Mouse (Mus musculus) gastrocnemius, postnatal 36 days (tissue): ENCODE results near the gene Cd302. TPM values are rescaled to one million over a fixed set of nuclear protein-coding genes. Genes with fewer than 3 reads are reported as not detected.
A peak's percentile ranks its signal among the peaks of the same experiment; 100 is the strongest.

Source experiments
- DNase-seq, 2 experiments: peaks; one replicate each; pipeline ENCODE4 v3.0.0; 2022
- intact Hi-C: fragments of 180-260 bp; cut with DNase I; formaldehyde crosslinking; loops from one replicate; pipeline ENCODE4 v1.15.1; 2025
- total RNA-seq, 2 experiments: library from RNA; stranded (reverse); gene quantifications; 2 replicates each; pipeline ENCODE4 v1.2.3; 2021

Gene Cd302
- total RNA-seq, 2 experiments from 2014 or later: 7.7 to 8.3 TPM

DNA sequence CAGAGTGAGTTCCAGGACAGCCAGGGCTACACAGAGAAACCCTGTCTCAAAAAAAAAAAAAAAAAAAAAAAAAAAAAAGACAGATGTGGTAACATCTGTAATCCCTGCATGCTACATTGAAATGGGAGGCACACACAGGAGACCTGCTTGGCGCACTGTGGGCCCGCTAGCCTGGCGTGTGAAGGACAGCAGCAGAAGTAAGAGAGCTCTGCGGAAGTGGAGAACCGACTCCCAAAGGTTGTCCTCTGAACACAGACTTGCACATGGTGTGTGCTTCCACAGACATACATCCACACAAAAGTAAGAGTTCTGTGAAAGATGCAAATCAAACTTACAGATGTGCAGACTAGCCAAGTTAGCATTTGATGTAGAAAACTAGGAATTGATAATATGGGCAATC lies 25.1 kb downstream of the Cd302 start:
- intact Hi-C loops: no loop called here

DNA sequence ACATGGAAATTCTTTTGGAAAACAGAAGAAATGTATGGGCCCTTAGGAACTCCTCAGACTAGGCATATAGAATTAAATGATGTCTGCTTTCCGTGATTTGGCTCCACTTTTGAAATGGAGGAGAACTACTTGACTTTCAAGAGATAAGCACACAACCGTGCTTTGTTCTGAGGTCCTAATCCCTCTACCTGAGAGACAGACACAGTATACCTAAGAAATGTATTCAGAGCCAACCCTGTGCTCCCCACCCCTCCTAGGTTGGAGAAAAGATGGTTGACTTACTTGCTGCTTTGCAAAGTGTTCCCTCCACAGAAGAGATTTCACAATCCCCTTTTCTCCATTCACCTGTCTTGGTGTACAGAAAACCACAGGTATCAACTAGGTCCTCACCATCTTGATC lies 27.5 kb downstream of the Cd302 start:
- intact Hi-C loops: no loop called here
- no peak for DNase-seq

More for the DNA sequence above, 25.1 kb downstream of the Cd302 start:
- DNase-seq: no peak

DNA sequence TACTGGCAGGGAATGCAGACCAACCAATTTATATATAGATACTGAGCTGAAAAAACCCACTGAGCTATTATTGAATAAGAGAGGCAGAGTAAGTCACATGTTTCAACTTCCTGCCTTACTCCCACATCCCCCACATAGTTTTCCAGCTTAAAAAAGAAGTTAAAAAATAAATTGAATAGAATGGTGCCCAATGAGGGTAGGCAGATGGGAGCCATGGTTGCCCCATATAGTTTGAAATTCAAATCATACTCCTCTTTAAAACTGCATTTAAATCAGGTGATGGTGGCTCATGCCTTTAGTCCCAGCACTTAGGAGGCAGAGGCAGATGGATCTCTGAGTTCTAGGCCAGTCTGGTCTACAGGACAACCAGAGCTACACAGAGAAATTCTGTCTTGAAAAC lies 30.8 kb downstream of the Cd302 start:
- DNase-seq: no peak
- intact Hi-C loops: no loop called here

DNA sequence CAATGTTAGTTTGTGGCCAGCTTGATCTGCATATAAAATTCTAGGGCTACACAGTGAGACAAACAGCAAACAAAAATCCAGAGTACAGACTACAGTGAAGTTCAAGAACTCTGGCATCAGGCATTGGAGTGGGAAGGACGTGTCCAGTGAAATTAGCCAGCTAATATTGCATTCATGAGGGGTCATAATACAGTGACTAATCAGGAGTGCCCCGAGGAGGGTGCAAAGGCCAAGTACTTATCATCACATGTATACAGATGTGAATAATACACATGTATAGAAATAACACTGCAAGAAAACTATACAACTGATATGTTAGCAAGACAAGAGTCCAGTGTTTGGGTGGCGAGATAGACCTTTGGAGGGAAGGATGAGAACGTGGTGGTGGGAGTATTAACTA lies 31.5 kb downstream of the Cd302 start:
- no peak for DNase-seq

DNA sequence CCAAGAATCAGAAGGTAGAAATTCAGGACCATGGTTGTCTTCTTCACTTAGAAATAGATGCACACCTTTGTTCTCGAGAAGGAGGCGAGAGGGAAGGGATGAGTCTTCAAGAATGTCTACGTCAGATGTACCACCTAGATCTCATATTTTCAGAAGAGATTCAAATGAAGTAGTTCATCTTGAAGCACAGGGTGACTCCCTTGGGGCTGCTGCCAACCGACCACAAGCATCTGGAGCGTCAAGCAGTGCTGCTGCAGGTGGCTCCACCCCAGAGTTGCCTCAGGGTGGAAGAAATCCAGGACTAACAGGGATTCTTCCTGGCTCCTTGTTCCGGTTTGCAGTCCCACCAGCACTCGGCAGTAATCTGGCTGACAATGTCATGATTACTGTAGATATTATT lies 49.8 kb downstream of the Cd302 start:
- DNase-seq: no peak
- intact Hi-C loops: no loop called here

More for the DNA sequence above, 31.5 kb downstream of the Cd302 start:
- intact Hi-C loops: no loop called here

DNA sequence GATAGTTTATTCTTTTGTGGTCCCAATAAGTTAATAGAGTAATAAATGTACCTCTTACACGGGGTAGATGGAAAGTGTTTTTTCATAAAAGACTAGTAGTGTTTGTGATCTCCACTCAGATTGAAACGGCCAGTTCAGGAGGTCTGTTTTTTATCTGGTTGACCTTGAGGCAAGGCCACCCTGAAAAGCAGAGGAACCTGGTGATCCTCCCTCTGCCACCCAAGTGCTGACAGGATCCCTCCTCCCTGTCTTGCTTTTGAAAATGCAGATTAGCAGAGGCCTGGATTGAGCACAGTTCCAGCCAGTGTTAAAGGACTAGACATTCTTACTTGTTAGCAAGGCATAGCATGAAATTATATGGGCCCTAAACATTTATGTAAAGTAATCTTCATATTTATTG lies 51.1 kb downstream of the Cd302 start:
- intact Hi-C loops: no loop called here

DNA sequence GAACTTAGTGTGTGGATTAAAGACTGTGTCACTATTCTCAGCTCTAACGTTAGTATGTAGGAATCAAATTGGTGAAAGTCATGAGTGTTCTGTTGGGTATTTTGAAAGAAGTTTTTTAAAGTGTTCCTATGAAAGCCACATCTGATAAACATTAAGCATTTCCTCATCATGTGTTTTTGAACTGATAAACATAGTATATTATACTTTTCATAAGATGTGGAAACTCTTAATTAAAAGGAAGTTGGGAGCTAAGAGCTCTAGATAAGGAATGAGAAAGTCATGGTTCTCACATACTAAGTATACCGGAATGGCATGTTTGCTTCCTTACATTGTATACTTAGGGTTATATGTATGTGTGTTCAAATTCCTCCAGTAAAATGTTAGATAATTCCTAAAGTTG lies 53.9 kb downstream of the Cd302 start:
- intact Hi-C loops: no loop called here

More for the DNA sequence above, 51.1 kb downstream of the Cd302 start:
- DNase-seq: no peak

DNA sequence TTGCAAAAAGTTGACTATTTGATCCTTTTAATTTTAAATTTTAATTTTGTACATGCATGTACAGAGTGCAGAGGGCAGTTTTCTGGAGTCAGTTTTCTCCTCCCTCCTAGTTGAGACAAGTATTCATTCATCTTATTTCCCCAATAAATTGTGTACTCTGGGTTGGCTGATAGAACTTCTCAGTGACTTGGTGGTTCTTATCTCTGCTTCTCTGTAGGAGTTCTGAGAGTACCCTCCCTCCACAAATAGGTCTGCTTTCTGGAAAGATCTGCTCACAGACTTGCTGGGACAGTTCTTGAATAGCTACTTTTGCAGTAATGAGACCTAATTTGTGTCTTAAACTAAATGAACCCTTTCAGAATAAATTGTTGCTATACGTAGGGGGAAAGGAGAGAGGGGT lies 55.8 kb downstream of the Cd302 start:
- intact Hi-C loops: no loop called here
- DNase-seq: no peak

More for the DNA sequence above, 53.9 kb downstream of the Cd302 start:
- DNase-seq: no peak

DNA sequence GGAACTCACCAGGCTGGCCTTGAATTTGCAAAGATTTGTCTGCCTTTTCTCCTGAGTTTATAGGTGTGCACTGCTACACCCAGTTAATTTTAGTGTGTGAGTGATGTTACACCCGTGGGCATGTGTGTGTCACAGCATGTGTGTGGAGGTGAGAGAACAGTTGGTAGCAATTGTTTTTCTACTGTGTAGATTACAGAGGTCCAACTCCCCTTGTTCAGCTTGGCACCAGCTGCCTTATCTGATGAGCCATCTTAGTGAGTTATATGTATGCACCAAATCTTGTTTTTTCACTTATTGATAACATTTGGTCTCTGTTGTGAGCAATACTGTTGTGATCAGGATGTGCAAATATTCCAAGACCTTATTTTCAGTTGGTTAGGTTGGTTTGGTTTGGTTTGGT lies 60.8 kb downstream of the Cd302 start:
- intact Hi-C loops: no loop called here
- no peak for DNase-seq

DNA sequence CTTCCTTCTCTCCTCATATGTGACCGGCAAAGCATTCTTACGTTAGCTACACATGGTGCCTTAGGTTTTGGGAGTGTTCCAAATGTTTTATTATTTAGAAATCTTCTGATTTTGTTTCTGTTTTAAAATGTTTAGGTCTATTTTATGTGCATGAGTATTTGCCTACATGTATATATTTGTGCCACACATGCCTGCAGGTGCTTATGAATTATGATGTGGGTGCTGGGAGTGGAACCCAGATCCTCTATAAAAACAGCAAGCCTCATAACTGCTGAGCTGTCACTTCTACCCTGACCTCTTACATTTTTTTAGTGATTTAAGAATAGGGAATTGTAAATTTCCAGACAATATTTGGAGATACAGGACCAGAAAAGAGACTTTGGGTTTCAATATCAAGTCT lies 62.3 kb downstream of the Cd302 start:
- no peak for DNase-seq
- intact Hi-C loops: no loop called here

DNA sequence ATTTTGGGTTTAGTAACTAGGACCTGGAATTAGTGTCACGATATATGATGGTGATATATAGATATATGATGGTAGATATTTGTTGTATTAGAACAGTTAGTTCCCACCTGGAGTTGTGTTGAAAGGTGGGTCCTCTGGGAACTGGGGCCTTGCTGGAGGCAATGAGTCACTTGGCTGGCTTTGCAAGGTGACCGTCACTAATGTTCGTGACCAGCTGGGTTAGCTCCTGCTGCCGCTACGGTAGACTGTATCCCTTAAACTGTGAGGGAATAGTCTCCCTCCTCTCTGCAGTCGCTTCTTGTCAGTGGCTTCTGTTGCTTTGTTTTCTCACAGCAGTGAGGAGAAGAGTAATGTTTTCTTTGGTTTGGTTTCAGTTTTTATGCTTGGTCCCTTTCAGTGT lies 63.1 kb downstream of the Cd302 start:
- intact Hi-C loops: no loop called here
- DNase-seq: no peak

DNA sequence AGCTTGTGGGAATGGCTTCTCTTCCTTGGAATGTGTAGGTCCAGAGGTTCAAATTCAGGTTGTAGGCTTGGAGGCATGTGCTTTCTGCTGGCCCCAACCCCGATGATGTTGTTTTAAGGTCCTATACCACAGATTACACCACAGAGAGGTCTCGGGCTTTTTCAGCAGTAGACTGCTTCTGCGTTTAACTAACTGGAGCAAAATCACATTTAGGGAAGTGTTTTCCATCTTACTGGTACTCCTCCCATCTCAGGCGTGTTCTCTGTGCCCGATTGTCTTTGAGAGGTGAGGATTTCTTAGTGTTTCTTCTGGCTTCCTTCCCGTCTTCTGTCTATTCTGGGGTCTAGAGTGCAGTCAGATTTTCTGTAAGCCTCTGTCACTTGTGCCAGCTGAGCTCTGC lies 66.7 kb downstream of the Cd302 start:
- intact Hi-C loops: no loop called here
- no peak for DNase-seq

DNA sequence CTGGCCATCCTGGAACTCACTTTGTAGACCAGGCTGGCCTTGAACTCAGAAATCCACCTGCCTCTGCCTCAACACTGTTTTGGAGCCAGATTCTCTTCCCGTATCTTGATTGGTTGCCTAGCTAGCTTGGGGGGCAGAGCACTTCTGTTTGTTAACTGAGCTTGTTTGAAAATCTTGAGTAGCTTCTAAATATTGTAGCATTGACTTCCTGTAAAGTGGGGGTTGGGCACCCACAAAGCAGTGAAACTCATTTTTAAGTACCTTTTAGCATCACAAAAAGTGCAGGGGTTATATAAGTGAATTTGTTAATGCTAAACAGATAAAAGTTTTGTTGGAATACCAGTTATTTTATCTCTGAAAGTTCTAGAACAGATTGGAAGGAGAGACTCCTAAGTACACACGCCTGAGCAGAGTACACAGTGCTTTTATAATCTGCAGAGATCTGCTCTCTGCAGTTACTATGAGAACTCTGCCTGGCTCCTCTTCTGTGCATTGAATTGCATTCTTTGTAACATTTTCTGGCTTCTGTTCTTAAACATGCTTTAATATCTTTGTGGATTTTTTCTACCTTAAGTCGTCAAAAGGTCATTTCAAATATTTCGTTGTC lies 67.6 kb downstream of the Cd302 start:
- DNase-seq: no peak
- intact Hi-C loops: no loop called here

DNA sequence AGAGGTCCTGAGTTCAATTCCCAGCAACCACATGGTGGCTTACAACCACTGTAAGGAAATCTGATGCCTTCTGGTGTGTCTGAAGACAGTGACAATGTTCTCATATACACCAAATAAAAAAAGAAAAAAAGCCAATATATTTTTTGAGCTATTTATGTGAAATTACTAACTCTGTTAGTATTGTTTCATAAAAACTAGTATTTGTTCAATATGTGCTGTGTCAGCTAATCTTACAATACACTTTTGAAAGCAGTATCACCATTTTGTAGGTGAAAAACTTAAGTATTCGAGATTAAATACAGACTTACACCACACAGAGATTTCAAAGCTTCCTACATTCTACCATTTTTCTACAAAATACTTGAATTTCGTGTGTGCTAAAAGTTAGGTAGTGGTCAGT lies 69.6 kb downstream of the Cd302 start:
- intact Hi-C loops: no loop called here
- DNase-seq: no peak

DNA sequence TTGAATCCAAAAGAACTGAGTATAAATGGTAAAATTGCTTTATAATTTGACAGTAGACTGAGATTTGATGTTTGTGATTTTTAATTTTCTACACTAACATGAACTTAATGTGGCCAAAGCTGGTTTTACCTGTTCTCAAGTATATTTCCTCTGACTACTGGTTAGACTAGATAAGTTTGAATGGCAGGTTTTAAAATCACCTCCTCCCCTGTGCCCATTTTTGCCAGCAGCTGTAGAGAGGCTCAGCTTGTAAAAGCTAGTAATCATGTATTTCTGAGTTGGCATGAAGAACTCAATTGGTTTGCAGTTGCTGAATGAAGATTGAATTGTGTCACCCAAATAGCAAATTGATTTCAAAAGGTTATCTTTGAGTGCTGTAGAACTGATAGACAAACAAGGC lies 71.8 kb downstream of the Cd302 start:
- DNase-seq: no peak
- intact Hi-C loops: no loop called here

DNA sequence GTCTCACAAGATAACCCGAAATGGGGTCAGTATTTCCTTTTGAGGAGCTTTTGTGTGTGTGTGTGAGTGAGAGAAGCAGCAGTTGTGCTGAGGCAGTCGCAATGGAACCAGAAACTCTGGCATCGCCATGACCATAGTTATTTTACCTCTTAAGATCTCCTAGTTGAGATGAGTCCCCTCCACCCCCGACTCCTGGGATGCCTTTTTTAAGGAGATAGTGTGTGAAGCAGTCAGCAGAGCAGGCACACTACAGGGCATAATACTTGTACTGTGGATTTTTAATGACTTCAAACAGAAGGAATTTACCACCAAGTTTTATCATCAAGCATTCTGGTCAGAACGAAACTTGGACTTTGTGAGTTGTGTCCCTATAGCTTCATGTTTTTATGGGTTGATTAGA lies 73.5 kb downstream of the Cd302 start:
- intact Hi-C loops: no loop called here

DNA sequence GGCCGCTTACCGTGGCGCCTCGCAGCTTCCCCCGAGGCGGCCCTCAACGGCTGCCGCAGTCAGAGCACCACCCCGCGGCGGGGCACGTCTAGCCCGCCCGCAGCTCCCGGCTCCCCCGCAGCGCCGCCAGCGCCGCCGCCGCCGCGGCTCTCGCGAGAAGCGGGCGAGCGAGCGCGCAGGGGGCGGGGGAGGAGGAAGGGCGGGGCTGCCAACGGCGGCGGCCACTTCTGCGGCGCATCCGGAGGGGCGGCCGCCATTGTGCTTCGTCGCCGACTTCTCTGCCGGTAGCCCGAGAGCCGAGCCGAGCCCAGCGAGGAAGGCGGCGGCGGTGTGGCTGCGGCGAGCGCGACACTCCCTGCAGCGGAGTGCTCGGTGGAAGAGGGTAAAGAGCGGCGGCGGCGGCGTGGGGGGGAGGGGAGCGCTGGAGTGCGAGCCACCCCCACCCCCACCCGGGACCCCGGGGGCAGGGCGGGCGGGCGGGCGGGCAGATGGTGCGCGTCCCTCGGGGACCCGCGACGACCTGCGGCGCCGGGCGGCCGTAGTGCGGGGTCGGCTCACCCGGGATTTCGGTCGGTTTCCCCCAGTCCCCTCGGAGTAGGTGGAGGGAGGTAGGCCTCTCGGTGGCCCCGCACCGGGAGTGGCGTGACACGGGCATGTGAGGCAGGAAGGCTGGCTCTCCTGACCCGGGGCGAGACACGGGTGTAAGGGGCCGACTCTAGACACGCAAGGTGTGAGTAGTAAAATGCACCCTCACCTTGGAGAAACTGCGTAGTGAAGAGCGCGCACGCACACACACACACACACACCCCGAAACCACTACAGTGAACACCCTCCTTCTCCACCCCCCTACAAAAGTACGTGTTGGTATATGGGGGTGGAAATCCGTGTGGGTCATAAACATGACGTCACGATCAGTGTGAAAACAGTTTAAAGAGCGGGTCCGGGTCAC lies 74.3 kb downstream of the Cd302 start, which contains the start of the genes Baz2b and March7:
Baz2b (minus strand) TSS at position 137 of the 949 bp plus-strand sequence.
March7 (plus strand) TSS at position 185 of the 949 bp plus-strand sequence.
- DNase-seq: peak; percentile 76 to 80
- intact Hi-C loops: loop anchor here (2.0 to 10.0 kb wide), 2 partner anchors 85 to 165 kb away; no protein-coding TSS in a partner anchor

More for the DNA sequence above, 73.5 kb downstream of the Cd302 start:
- no peak for DNase-seq

DNA sequence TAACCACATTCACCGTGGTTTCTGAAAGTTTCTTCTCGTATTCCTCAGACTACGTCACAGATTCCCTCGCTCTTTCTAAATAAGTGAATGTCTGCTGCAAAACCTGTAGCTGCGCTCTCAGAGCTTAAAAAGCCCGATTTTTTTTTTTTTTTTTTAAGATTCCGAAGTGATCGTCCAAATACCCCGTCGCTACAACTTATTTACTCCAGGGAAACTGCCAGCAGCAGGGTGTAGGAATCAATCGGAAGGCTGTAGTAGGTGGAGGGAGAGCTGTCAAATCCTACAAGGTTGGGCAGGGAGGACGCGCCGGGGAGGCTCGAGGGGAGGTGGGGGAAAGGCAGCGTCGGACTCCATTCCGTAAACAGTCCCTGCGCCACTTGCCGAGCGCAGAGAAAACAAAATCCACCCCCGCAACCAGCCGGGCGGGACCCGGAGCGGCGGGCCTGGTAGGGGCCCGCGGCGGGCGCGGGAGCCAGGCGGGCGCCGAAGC lies 75.1 kb downstream of the Cd302 start:
- intact Hi-C loops: loop anchor here (2.0 to 10.0 kb wide), 2 partner anchors 84 to 164 kb away; no protein-coding TSS in a partner anchor
- DNase-seq: peak; percentile 13 to 51

DNA sequence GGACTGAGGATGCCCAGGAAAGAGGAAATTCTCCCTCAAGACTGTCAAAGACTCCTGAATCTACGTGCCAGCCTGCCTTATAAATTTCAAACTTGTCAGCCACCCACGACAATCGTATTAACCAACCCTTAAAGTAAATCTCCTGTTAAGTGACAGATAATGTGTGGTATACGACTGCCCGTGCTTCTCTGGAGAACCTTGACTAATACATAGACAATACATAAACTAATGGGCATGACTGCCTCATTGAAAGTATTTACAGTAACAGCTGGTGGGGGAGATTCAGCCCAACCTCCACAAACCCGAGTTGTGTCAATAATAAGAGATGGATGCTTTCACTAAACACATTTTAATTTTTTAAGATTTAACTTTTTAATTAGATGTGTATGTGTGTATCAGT lies 78.5 kb downstream of the Cd302 start:
- intact Hi-C loops: loop anchor here (10.0 kb wide), 1 partner anchor 161 kb away; no protein-coding TSS in a partner anchor
- DNase-seq: no peak

DNA sequence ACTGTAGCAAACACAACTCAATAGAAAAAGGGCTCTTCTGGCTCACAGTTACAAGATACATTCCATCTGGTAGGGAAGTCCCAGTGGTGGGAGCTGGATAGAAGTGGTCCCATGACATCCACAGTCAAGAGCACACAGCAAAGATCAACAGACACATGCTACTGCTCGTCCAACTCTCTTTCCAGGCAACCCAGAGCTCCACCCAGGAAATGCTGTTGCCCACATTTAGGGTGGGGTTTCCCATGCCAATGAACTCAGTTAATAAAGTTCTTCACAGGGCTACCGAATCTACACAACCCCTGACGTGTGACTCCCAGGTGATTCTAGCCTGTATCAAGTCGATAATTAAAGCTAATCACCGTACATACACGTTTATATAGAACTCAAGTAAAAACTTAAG lies 80.1 kb downstream of the Cd302 start:
- DNase-seq: no peak
- intact Hi-C loops: loop anchor here (10.0 kb wide), 1 partner anchor 159 kb away; no protein-coding TSS in a partner anchor

DNA sequence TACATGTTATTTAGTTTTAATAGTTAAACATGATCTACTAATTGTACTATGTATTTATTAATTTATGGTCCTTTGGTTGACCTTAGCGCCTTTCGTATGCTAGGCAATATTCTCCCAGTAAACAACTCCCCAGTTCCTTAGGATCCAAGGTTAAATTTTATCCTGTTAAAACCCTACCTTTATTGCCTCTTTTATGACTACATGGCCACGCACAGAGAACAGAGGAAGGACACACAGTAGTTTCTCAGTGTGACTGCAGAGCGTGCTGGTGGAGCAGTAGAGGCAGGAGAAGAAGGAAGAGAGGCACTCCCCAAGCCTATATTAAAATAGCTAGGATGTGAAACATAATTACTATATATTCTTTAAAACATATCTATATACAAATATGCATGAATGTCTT lies 80.6 kb downstream of the Cd302 start:
- intact Hi-C loops: loop anchor here (10.0 kb wide), 1 partner anchor 159 kb away; no protein-coding TSS in a partner anchor
- DNase-seq: no peak
